Mouse (Mus musculus) left cerebral cortex, adult 6 months (tissue): Measurements from ENCODE around the gene Cipc. TPM values are rescaled to one million over a fixed set of nuclear protein-coding genes. Genes with fewer than 3 reads are reported as not detected.

Experiments used
- long read RNA-seq, 2 experiments: library from polyadenylated mRNA; unstranded; transcript quantifications; one replicate each; pipeline ENCODE4 v2.0.0; 2019 to 2020
- polyA plus RNA-seq: library from polyadenylated mRNA; unstranded; fragments of <200 nt; fragmentation: Nextera tagmentation; gene quantifications from 2 replicates; pipeline ENCODE4 v1.2.3, GENCODE M21; 2021

Cipc gene
- 29.4 and 30.8 TPM in 2 replicates for polyA plus RNA-seq
- long read RNA-seq, experiment 1, full-length matches to known transcripts: 219 of 365 reads
- long read RNA-seq, experiment 1, partial matches to known transcripts: 11 of 365 reads
- long read RNA-seq, experiment 1, other reads (novel, unspliced or antisense): 135 of 365 reads
- long read RNA-seq, experiment 2, full-length matches to known transcripts: 18 of 39 reads
- long read RNA-seq, experiment 2, partial matches to known transcripts: 0 of 39 reads
- long read RNA-seq, experiment 2, other reads (novel, unspliced or antisense): 21 of 39 reads

DNA sequence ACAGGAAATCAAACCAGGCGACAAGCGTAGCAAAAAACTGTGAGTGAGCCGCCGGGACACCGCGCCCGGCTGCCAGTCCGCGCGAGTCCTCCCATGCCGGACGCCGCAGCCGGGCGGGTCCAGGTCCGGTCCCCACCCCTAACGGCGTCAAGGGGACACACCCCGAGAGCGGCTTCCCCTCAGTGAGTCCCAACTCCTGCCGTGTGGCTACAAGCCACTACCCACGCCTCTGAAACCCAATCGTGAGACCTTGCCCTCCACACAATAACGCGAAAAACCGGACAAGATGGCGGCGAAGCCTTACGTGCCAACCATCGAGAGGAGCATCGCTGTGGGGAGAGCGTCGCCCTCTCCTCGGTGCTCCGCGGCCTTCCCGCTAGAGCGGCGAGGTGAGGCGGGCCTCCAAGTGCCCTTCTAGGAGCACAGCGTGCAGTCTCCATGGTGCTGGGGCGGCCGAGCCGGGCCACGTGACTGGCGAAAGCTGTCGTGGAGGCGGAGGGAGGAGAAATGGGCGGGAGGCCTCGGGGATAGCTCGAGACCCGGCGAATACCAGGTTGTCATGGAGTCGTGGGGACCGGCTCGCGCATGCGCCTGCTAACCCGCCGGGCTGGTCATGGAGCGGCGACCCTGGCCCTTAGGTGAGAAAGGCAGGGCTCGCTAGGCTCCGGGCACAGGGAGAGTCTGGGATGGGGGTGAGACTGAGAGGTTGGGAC lies at the start of gene Cipc:
Cipc (plus strand) TSS at position 182 of the 713 bp plus-strand sequence.

DNA sequence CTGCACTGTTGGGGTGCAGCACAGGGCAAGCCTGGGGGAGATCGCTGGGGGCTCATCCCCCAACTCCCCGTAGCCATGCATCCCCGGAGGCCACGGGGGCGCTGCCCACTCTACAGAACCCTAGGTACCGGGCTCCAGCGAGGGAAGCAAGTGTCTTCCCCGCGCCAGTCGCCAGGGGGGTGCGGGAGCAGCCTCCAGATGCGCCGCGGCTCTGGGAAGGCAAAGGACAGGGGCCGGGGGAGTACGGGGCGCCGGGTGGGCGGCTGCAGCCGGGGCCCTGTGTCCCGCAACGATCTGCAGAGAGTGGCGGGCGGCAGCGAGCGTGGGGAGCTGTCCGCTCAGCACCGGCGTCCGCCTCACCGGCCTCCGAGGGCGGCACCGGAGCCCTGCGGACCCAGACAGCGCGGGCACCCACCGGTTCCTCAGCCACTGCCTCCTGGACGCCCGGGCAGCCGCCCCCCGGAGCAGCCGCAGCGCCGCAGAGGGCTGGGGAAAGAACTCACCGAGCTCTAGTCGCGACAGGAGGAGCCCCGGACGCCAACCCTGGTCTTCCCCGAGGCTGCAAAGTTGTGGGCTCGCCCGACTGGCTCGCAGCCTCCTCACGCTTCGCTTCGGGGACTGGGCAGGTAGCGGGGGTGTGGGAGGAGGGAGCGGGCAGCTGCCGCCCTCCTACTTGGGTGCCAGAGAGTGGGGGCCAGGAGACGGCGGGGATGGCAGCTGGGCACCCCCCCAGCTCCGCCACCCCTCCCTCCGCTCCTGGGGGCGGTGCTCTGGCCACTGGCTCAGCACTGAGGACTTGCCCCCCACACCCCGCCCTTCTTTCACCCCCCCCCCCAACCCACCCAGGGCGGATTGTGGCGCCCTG lies 43.3 kb downstream of the Cipc start, which contains the start of gene Zdhhc22:
Zdhhc22 (minus strand) TSS at position 541 of the 865 bp plus-strand sequence.

Other genes starting within 250 kb of the Cipc start
- 7.1 and 8.4 TPM in 2 replicates for gene Angel1, start 220.6 kb upstream of the Cipc start, polyA plus RNA-seq
- gene Lrrc74a, start 212.7 kb upstream of the Cipc start, polyA plus RNA-seq: not detected in 2 replicates
- gene Irf2bpl, start 62.2 kb upstream of the Cipc start, polyA plus RNA-seq: 19.2 and 28.0 TPM in 2 replicates
- 56.5 and 80.9 TPM in 2 replicates for gene Zdhhc22, start 43.4 kb downstream of the Cipc start, polyA plus RNA-seq
- gene Tmem63c, start 74.3 kb downstream of the Cipc start, polyA plus RNA-seq: 12.2 and 13.4 TPM in 2 replicates
- gene Ngb, start 155.5 kb downstream of the Cipc start, polyA plus RNA-seq: 10.3 and 15.0 TPM in 2 replicates
- gene Gstz1, start 200.1 kb downstream of the Cipc start, polyA plus RNA-seq: 43.4 and 50.6 TPM in 2 replicates
- 6.2 and 6.6 TPM in 2 replicates for gene Pomt2, start 200.9 kb downstream of the Cipc start, polyA plus RNA-seq